Mouse (Mus musculus): ENCODE measurements at regions not wholly inside any gene's neighbourhood (a gene's known extent, or its start where the extent isn't known, plus 50 kb on each side); places are given as distances from the start of the nearest gene placed in this dataset.
"Not testable (repeated sequence)": the region's sequence is repeated elsewhere in the genome, so short reads cannot be mapped to it uniquely, and the experiment has no call there.

GRCm38 (mm10) chrX:92981141-92981540, 305.1 kb upstream of the Arx start:
- no peak for DNase-seq (ENCODE audit: low read depth, low spot score)

- DNase-seq (ENCODE audit: low read depth, low spot score): no peak
These were observed 283.8 kb upstream of the Arx start for GRCm38 (mm10) chrX:93002236-93002976.

- DNase-seq (ENCODE audit: low read depth, low spot score): no peak
These were observed 279.6 kb upstream of the Arx start for GRCm38 (mm10) chrX:93006681-93007080.

- DNase-seq (ENCODE audit: low read depth, low spot score): no peak
These were observed 274.7 kb upstream of the Arx start for GRCm38 (mm10) chrX:93011578-93011977.

GRCm38 (mm10) chrX:93016391-93016790, 269.9 kb upstream of the Arx start:
- DNase-seq (ENCODE audit: low read depth, low spot score): no peak

GRCm38 (mm10) chrX:93041096-93041495, 245.1 kb upstream of the Arx start:
- no peak for DNase-seq (ENCODE audit: low read depth, low spot score)

- DNase-seq (ENCODE audit: low read depth, low spot score): no peak
These were observed 243.5 kb upstream of the Arx start for GRCm38 (mm10) chrX:93042736-93043135.

- no peak for DNase-seq (ENCODE audit: low read depth, low spot score)
These were observed 237.1 kb upstream of the Arx start for GRCm38 (mm10) chrX:93048967-93049754.

GRCm38 (mm10) chrX:93049755-93050143, 236.5 kb upstream of the Arx start:
- DNase-seq (ENCODE audit: low read depth, low spot score): no peak

GRCm38 (mm10) chrX:93059533-93059932, 226.7 kb upstream of the Arx start:
- no peak for DNase-seq (ENCODE audit: low read depth, low spot score)

- no peak for DNase-seq (ENCODE audit: low read depth, low spot score)
These were observed 217.4 kb upstream of the Arx start for GRCm38 (mm10) chrX:93068884-93069283.

- DNase-seq (ENCODE audit: low read depth, low spot score): peak; percentile 65
These were observed 216.5 kb upstream of the Arx start for GRCm38 (mm10) chrX:93069569-93070289.

GRCm38 (mm10) chrX:93070290-93070611, 216.0 kb upstream of the Arx start:
- DNase-seq (ENCODE audit: low read depth, low spot score): no peak

GRCm38 (mm10) chrX:93088976-93089375, 197.3 kb upstream of the Arx start:
- no peak for DNase-seq (ENCODE audit: low read depth, low spot score)

GRCm38 (mm10) chrX:93097551-93097950, 188.7 kb upstream of the Arx start:
- no peak for DNase-seq (ENCODE audit: low read depth, low spot score)

GRCm38 (mm10) chrX:93107930-93108567, 178.2 kb upstream of the Arx start:
- DNase-seq (ENCODE audit: low read depth, low spot score): no peak

GRCm38 (mm10) chrX:93154367-93154766, 131.9 kb upstream of the Arx start:
- DNase-seq (ENCODE audit: low read depth, low spot score): not testable (repeated sequence)

- DNase-seq (ENCODE audit: low read depth, low spot score): no peak
These were observed 127.1 kb upstream of the Arx start for GRCm38 (mm10) chrX:93159105-93159504.

GRCm38 (mm10) chrX:93160956-93161355, 125.3 kb upstream of the Arx start:
- DNase-seq (ENCODE audit: low read depth, low spot score): no peak

Measured in mesoderm, embryonic 11.5 days (tissue).